Mouse (Mus musculus) layer of hippocampus, adult 18-20 months (tissue): ENCODE data around the gene Zfp141. TPM values are rescaled to one million over a fixed set of nuclear protein-coding genes. Genes with fewer than 3 reads are reported as not detected.

Experiments used
- DNase-seq, 2 experiments: peaks; one replicate each; pipeline ENCODE4 v3.0.0; 2022; ENCODE audit warnings: low spot score in 2 of 2
- long read RNA-seq: library from polyadenylated mRNA; stranded (forward); transcript quantifications from one replicate; pipeline ENCODE4 v2.0.0, GENCODE M21; 2021
- total RNA-seq, 2 experiments: library from RNA; stranded (reverse); gene quantifications; 2 replicates each; pipeline ENCODE4 v1.2.3; 2021

Gene Zfp141
- total RNA-seq: 10 to 100 TPM; 19.0 to 20.8 TPM
- long read RNA-seq, full-length matches to known transcripts: 2 of 16 reads
- long read RNA-seq, partial matches to known transcripts: 3 of 16 reads
- long read RNA-seq, other reads (novel, unspliced or antisense): 11 of 16 reads

GRCm38 (mm10) chr7:42505588-42505987, at the start of gene Zfp141:
Gene Zfp141, minus strand, starts transcription at chr7:42505740.
- DNase-seq: peak; percentile 85 to 90

GRCm38 (mm10) chr7:42551766-42552165, 46.2 kb upstream of the Zfp141 start:
- DNase-seq: no peak

DNA sequence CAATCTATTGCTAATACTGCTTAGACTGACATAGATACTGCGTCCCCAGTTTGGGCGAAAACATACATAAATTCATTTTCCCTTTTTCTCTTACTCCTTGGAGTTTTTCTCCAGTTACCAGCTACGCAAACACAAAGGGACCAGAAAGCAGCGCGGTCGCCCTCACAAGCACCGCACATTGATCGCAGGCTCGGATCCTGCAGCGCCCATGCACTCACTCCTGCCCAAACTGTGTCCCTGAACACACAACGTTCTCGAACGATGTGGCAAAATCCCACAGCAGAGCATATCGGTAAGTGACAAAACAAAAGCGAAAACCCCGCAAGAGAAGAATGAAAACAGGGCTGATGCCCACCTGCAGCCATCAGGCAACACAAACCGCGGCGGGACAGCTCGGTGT, 354 bp downstream of the Zfp141 start:
- DNase-seq: no peak

DNA sequence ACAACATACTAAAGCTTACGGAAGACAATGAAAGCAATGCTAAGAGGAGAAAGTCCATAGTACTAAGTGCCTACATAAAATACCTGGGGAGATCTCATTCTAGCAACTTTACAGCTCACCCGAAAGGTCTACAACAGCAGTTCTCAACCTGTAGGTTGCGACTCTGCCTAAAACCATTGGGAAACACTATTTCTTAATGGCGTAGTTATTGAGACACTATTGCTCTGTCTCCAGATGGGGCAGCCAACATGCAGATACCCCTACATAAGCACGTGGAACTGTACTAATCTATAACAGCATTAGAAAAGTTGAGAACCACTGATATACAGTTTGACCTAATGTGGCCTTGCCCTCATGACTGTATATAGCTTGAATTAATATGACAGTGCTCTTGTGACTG, 7.3 kb downstream of the Zfp141 start:
- no peak for DNase-seq

DNA sequence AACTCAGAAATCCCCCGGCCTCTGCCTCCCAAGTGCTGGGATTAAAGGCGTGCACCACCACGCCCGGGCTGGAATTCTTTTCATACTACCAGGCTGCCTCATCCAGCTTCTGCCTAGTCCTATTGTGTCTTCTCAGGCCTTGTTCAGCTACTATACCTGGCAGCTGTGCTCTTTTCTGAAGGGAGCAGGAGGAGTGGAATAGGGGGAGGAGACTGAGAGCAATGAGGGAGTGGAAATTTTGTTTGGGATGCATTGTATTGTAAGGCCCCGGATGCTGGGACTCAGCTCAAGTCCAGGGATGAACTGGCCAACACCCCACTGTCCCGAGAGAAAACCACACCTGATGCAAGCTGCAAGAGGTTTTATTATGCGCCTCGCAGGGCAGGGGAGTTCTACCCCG, 8.2 kb downstream of the Zfp141 start:
- DNase-seq: no peak

- no peak for DNase-seq
These were observed 9.3 kb downstream of the Zfp141 start for GRCm38 (mm10) chr7:42496202-42496601.

DNA sequence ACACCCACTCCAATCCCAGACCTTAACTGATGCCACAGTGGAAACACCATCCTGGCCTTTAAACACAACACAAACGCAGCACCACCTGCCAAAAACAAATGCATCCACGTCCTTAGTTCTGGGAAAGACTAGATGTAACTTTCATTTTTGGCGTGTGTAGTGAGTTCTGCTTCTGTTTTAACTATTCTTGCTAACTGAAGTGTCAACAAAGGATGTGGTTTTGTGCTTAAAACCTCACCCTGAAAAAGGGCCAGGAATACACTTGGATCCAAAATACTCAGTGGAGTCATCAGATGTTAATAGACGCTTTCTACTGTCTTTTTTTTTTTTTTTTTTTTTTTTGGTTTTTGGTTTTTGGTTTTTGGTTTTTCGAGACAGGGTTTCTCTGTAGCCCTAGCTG, 14.7 kb downstream of the Zfp141 start:
- no peak for DNase-seq

DNA sequence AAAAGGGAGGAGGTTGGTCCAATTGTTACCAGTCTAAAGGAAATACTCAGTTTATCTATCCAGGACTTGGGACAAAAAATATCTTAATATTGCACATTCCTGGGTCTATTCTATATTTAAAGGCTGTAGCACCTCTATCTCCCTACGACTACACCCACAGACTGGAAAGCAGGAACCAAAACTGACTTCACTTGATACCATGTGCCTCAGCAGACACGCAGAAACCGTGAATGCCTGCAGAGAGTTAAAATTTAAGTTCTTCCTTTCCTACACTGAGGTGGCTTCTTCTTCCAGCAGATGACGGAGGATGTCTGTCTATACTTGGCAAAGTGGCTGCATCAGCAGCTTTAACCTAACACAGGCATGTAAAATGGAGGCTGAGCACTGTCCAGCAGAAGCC, 15.2 kb downstream of the Zfp141 start:
- no peak for DNase-seq

- no peak for DNase-seq
These were observed 50.9 kb downstream of the Zfp141 start for GRCm38 (mm10) chr7:42454640-42455039.

DNA sequence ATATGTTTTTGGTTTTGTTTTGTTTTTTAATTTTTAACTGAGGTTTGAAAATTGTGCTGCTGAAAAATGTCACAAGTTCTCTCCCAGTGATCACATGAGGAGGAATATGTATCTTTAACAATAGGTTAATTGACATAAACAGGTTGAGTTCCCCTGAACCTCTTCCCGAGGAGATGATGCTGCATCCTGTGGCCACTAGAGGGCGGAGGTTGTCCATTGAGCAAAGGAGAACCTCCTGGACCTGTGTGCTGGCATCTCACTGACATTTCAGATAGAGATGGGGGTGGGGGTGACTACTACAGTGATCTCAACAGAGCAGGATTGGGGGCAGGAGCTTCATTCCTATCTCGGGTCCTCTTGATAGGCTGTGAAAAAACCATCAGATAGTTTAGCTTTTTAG, 54.9 kb downstream of the Zfp141 start:
- no peak for DNase-seq

DNA sequence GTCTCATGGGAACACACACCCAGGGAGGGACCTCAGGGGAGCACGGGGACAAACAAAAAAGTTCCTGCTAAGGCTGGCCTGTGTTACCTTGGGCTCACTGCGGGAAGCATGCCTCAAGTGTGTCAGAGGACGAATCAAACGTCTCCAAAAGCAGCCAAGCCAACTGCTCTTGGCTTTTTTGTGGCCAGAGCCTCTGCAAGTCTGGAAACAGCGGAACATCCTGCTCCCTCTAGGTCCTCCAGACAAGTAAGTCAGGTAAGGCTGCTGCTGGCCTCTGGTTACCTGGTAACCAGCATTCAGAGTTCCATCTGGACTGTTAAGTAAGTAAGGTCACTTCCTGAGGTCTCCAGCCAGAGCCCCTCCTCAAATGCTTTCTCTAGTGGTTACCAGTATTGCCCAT, 57.7 kb downstream of the Zfp141 start, which contains the start of gene 4933421I07Rik:
TSS of gene 4933421I07Rik (minus strand) at position 271 of the 400 bp plus-strand sequence.
- DNase-seq: no peak

DNA sequence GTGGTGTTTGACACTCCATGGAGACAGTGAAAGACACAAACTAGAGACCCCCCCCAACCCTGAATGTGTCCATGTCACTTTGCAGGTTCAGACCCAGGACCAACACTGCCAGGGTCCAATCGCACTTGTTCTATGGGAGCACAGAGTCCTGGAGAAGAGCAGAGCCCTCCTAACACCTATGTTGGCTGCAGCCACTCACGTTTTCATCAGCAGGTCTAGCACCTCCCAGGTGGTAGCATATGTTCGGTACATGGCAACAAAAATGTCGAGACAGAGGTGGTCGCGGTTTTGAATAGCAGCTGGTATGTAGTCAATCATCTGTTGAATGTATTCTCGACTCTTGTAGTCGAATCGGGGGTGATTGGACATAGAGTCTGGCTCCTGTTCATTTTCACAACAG, 58.2 kb downstream of the Zfp141 start:
- DNase-seq: no peak

Other genes with a start within 250 kb of the Zfp141 start
- gene Vmn2r61, start 245.7 kb downstream of the Zfp141 start, total RNA-seq: not detected
- not detected for gene 4933421I07Rik, start 57.6 kb downstream of the Zfp141 start, total RNA-seq
- gene Gm21028, start 72.8 kb upstream of the Zfp141 start, total RNA-seq: not detected
- gene Zfp977, start 86.8 kb upstream of the Zfp141 start, total RNA-seq: 1 to 10 TPM; 1.8 to 2.8 TPM
- 1 to 10 TPM; 3.9 to 4.2 TPM for gene Zfp976, start 136.8 kb upstream of the Zfp141 start, total RNA-seq
- 1 to 10 TPM; 7.0 to 7.6 TPM for gene Zfp975, start 187.0 kb upstream of the Zfp141 start, total RNA-seq
- gene Gm17067, start 221.3 kb upstream of the Zfp141 start, total RNA-seq: not detected